Mouse (Mus musculus) liver, adult 2 months (tissue): ENCODE measurements at regions not wholly inside any gene's neighbourhood (a gene's known extent, or its start where the extent isn't known, plus 50 kb on each side); places are given as distances from the start of the nearest gene placed in this dataset.

Source experiments
- DNase-seq: peaks from one replicate; pipeline ENCODE4 v3.0.0-alpha.2; 2011; ENCODE audit warnings: low read depth, low spot score; ENCODE audit errors: extremely low read depth
- H3K27ac ChIP-seq: fragments of 200-500 bp; replicated peaks from 2 replicates; pipeline ENCODE4 v1.5.1; 2012; ENCODE audit warnings: low read depth, mild to moderate bottlenecking, control low read depth, inconsistent platforms, low read length; ENCODE audit not compliant: insufficient read depth
- H3K27me3 ChIP-seq: fragments of 200-500 bp; 2 replicates; pipeline ENCODE4 v1.6.1; 2012; ENCODE audit warnings: mild to moderate bottlenecking, moderate library complexity, low read length, inconsistent platforms; ENCODE audit not compliant: control insufficient read depth, insufficient read depth
- H3K36me3 ChIP-seq: fragments of 200-500 bp; 2 replicates; pipeline ENCODE4 v1.6.1; 2012; ENCODE audit warnings: low read length, inconsistent platforms; ENCODE audit not compliant: control insufficient read depth, insufficient read depth
- H3K4me1 ChIP-seq: fragments of 200-500 bp; 2 replicates; pipeline ENCODE4 v1.6.1; 2011; ENCODE audit warnings: low read length; ENCODE audit not compliant: control insufficient read depth, insufficient read depth
- H3K4me3 ChIP-seq: fragments of 200-500 bp; 2 replicates; pipeline ENCODE4 v1.5.1; 2011; ENCODE audit warnings: low read depth, mild to moderate bottlenecking, control low read depth, low read length, moderate library complexity; ENCODE audit not compliant: insufficient read depth
- H3K79me2 ChIP-seq: fragments of 200-500 bp; 2 replicates; pipeline ENCODE4 v1.6.1; 2012; ENCODE audit warnings: inconsistent platforms, mild to moderate bottlenecking, low read length, moderate library complexity; ENCODE audit not compliant: control insufficient read depth, insufficient read depth
- H3K9ac ChIP-seq: fragments of 200-500 bp; 2 replicates; pipeline ENCODE4 v1.6.1; 2012; ENCODE audit warnings: low read depth, mild to moderate bottlenecking, control low read depth, inconsistent platforms, low read length
- CTCF ChIP-seq: fragments of 200-500 bp; IDR thresholded peaks from 2 replicates; pipeline ENCODE4 v1.5.1; 2011; ENCODE audit warnings: low read depth, low read length, control low read depth
- POLR2A ChIP-seq: fragments of 200-500 bp; IDR thresholded peaks from 2 replicates; pipeline ENCODE4 v1.6.1; 2011; ENCODE audit warnings: low read length, control low read depth; ENCODE audit not compliant: insufficient read depth; ENCODE audit errors: extremely low read depth
- WGBS: fragments of 180-500 bp; shearing (Covaris S2); methylation state at CpG from one replicate; pipeline ENCODE4 v1.1.7; 2018; 5-methylcytosine and 5-hydroxymethylcytosine counted together

DNA sequence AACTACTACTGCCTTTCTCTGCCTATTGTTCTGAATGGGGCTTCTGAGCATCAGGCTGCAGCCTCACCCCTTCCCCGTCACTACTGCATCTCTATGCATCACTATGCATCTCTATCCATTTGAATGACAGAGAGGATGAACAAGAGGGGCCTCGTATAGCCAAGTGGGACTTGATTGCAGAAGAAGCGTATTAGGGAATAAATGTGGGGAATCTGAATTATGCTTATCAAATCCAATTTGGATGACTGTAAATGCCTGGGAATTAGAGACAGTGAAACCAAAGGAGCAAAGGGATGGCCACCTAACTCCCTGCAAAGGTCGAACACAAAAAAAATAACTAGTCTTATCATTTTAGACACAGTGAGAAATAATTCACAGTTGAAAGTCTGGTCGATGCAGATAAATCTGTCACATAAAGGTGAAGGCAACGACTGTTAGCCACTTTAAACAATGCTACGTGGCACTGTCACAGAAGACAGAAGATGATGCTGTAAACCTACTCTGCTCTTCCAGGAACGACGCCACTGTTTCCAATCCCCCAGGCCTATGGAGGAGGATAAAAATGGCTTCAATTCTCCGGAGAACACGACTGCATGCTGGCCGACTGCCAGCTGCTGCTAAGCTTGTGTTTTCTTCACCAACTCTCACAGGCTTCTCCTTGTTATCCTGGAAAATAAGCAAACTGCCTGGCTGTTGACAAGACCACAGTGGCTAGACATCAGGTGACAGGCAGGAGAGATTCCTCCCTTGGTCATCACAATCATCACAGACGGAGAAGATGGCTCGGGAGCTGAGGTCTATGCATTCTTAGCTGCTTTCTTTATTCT, 213.6 kb upstream of the Akirin2 start:
- Histone ChIP-seq H3K79me2 (no peaks in the 10 kb centered on the region), H3K27ac (no peak overlapping the region), H3K9ac (no peak overlapping the region), H3K4me1 (no peaks in the 10 kb centered on the region), H3K27me3 (no peaks in the 10 kb centered on the region), H3K4me3 (no peak overlapping the region), H3K36me3 (no peaks in the 10 kb centered on the region)
- 68% methylated on average over 14 of the region's 14 CpGs for WGBS
- TF ChIP-seq CTCF (no peak), POLR2A (no peak)
- DNase-seq = no peak

DNA sequence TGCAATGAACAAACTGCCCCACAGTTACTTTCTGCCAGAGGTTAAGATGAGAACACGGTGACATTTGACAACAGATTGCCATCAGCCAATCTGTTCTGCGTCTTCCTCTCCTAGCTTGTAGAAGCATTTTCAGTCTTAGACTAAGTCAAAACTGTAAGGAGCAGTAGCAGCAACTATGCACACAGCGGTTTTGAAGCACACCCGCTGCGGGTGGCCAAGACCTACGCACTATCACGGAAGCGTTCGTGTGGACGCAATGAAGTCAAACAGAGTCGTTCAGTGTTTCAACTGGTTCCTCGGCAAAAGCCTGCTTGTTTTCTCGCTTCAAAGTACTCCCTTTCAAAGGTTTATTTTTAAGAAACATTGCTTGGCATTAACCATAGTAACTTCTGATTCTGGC, 212.9 kb upstream of the Akirin2 start:
- H3K4me3 ChIP-seq = no peak overlapping the region
- no peaks in the 10 kb centered on the region for H3K4me1 ChIP-seq
- H3K9ac ChIP-seq = no peak overlapping the region
- H3K27me3 ChIP-seq = no peaks in the 10 kb centered on the region
- no peaks in the 10 kb centered on the region for H3K79me2 ChIP-seq
- WGBS = 89% methylated on average over 13 of the region's 13 CpGs
- no peaks in the 10 kb centered on the region for H3K36me3 ChIP-seq
- DNase-seq = no peak
- no peak overlapping the region for H3K27ac ChIP-seq
- TF ChIP-seq POLR2A = no peak
- TF ChIP-seq CTCF = no peak

DNA sequence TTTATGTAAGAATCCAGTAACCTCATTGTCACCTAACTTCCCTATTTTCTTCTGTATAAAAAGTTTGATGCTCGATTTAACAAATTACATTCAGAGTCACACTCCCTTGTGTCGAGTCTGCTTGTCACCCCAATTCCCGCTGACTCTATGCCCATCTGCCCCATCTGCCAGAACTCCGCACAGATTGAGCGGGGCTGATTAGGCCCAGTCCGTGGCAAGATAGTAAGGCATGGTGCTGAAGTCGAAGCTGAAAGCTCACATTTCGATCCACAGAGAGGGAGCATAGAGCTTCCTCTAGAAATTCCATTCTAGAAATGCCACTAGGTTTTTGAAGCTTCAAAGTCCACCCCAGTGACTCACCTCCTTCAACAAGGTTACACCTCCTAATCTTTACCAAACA, 210.7 kb upstream of the Akirin2 start:
- WGBS = 94% methylated on average over 8 of the region's 8 CpGs
- H3K4me1 ChIP-seq = no peaks in the 10 kb centered on the region
- no peaks in the 10 kb centered on the region for H3K27me3 ChIP-seq
- no peak overlapping the region for H3K27ac ChIP-seq
- H3K9ac ChIP-seq = no peak overlapping the region
- no peak for DNase-seq
- H3K36me3 ChIP-seq = no peaks in the 10 kb centered on the region
- H3K4me3 ChIP-seq = no peak overlapping the region
- no peaks in the 10 kb centered on the region for H3K79me2 ChIP-seq
- TF ChIP-seq CTCF (no peak), POLR2A (no peak)

DNA sequence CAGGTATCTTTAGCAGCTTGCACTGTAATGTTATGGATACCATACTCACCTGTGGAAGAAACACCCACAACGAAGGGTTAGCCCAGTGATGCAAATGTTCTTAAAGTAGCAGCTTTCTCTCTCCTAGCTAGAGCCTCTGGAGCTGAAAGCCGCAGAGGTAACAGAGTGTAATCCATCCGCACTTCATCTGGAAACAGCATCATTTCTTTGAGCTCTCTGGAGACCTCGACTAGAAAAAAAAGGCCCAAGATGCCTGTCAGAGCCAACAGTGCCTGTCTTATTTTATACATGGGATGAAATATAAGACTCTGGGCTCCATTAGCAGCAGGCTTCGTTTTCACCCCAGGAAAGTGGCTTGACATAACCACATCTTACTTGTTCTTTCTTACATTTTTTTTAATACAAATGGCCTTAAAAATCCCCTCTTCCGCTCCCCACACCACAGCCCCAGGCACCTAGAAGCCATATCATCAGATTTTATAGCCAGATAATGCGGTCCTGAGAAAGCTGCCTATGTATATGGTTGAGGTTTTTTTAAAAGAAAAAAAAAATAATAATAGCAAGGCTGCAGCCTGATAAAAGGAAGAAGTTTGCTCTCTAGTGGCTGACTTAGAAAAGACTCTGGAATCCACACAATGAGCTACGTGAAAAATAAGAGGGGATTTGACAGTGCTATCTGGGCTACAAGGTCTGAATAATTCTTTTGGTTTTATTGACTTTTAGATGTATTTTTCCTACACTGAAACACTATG, 179.3 kb upstream of the Akirin2 start:
- H3K27ac ChIP-seq = no peak overlapping the region
- no peaks in the 10 kb centered on the region for H3K4me1 ChIP-seq
- TF ChIP-seq POLR2A = no peak
- no peak for TF ChIP-seq CTCF
- no peak overlapping the region for H3K4me3 ChIP-seq
- no peak for DNase-seq
- H3K9ac ChIP-seq = no peak overlapping the region
- no peaks in the 10 kb centered on the region for H3K36me3 ChIP-seq
- no peaks in the 10 kb centered on the region for H3K27me3 ChIP-seq
- H3K79me2 ChIP-seq = no peaks in the 10 kb centered on the region
- WGBS = 73% methylated on average over 8 of the region's 8 CpGs

DNA sequence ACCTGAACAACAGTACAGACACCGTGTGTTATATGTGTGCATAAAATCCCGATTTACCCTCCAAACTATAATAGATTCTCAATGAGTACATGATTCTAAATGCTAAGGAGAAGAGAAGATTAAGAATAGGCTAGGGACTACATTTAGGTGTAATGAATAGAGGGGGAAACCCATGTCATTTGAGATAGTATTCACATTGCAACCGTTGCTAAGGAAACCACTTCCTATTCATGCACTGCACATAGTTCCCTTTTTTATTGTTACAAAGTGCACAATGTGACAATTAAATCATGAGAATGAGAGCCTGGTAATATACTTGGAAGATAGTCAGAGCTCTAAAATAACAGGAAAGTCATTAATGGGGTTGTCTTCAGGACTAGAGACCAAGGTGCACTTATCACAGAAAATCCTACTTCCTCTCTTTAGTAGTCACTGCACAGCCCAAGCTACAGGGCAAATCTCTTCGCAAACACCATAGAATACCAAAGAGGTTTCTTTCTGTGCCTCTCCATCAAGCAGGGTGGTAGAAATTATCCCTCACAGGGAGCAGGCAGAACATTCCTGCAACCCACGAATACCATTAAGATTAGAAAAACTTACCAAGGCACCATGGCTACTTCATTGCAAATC, 164.3 kb upstream of the Akirin2 start:
- Histone ChIP-seq H3K36me3 (no peaks in the 10 kb centered on the region), H3K4me3 (no peak overlapping the region), H3K27ac (no peak overlapping the region), H3K27me3 (no peaks in the 10 kb centered on the region), H3K79me2 (no peaks in the 10 kb centered on the region), H3K9ac (no peak overlapping the region), H3K4me1 (no peaks in the 10 kb centered on the region; the same call in 1 of the 2 replicates)
- no peak for TF ChIP-seq POLR2A
- no peak for TF ChIP-seq CTCF
- peak; percentile 12 for DNase-seq
- WGBS = 80% methylated on average over 5 of the region's 5 CpGs

DNA sequence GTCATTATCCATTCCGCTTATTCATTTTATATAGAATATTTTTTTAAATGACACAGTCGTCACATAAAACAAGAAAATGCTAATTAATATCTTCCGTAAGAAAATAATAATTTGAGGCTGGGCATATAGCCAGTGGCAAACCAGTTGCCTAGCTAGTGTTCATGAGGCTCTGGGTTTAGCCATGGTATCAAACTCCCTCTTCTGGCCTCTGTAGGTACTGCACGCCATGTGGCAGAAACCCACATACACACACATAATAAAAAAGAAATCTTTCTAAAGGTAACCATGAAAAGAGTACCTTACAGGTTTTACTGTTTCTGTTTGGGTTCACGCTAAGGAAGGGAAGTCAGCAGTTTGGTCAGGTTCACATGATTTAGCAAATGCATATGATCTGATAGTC, 159.2 kb upstream of the Akirin2 start:
- no peaks in the 10 kb centered on the region; the same call in 1 of the 2 replicates for H3K4me1 ChIP-seq
- H3K79me2 ChIP-seq = no peaks in the 10 kb centered on the region
- H3K9ac ChIP-seq = no peak overlapping the region
- WGBS = 96% methylated on average over 5 of the region's 5 CpGs
- no peaks in the 10 kb centered on the region for H3K36me3 ChIP-seq
- H3K27me3 ChIP-seq = no peaks in the 10 kb centered on the region
- H3K27ac ChIP-seq = no peak overlapping the region
- H3K4me3 ChIP-seq = no peak overlapping the region
- no peak for DNase-seq
- TF ChIP-seq POLR2A (no peak), CTCF (no peak)
